Mouse (Mus musculus) adrenal gland (tissue): Measurements from ENCODE around the gene Hoxd10.

Experiments used
- intact Hi-C: fragments of 180-260 bp; cut with DNase I; formaldehyde crosslinking; loops from one replicate; pipeline ENCODE4 v1.15.1; 2025

Gene Hoxd10

DNA sequence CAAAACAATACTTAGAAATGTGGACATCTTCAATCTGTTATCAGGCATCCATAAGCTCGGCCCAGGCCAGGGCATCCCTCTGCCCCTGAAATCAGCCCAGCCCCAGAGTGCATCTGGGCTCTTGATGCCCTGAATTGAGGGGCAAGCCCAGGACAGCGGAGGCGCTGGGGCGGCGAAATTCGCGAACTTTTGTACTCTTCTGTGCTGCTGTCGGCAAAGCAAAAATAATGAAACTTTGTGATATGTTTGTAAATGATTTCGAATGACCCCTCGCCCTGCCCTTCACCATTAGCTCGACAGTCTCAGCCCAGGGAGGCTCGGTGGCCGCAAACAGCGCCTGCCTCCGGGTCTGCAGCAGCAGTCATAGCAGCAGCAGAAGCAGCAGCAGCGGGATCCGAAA is 33.4 kb downstream of the Hoxd10 start:
- intact Hi-C loops = no loop called here

DNA sequence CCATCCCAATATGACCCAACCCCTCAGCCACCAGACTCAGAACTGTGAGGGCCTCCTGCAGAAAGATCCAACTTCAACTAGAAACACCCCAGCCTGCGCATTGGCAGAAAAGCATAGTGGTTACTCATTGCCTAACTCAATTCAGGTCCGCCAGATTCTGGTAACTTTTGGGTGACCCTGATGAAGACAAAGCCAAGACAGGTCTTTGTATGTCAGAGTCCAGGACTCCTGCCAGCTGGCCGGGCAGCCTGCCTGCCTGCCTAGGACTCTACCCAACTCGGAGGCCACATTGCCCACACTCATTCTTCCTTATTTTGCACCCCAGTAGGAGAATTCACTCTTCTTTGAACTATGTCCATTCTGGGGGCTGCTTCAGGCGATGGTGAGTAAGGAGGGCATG is 34.8 kb downstream of the Hoxd10 start, which contains the start of gene Gm28230:
Gene Gm28230 (plus strand): TSS at position 178 of the 400 bp plus-strand sequence.
- intact Hi-C loops = no loop called here

GRCm38 (mm10) chr2:74726973-74727639 is 35.4 kb downstream of the Hoxd10 start:
- intact Hi-C loops = no loop called here

DNA sequence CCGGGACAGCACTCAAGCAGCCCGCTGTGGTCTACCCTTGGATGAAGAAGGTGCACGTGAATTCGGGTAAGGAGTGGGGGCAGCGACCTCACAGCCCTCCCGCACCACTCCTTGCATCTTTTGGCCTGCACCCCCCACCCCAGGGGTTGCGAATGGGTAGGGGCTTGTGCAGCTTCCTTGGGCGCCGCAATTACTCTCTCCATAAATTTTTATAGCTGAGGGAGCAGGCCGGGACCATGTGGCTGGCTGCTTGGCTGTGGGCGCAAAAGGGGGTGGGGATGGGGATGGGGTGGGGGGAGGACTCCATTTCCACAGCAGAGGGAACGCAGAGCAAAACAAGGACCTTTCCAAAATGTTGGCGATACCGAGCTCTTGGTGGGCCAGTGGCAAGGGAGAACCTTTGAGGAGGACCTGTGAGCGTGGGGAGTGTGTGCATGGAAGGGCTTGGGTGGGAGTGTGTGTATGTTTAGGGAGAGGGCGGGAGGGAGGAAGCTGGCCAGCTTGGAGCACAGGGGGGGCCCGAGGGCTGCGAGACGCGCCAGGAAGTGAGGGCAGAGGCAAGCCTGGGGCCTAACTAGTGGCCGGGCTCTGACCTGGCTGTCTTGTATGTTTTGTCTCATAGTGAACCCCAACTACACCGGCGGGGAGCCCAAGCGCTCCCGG is 36.0 kb downstream of the Hoxd10 start:
- intact Hi-C loops = no loop called here

GRCm38 (mm10) chr2:74728303-74728680 is 36.6 kb downstream of the Hoxd10 start:
- intact Hi-C loops = no loop called here

DNA sequence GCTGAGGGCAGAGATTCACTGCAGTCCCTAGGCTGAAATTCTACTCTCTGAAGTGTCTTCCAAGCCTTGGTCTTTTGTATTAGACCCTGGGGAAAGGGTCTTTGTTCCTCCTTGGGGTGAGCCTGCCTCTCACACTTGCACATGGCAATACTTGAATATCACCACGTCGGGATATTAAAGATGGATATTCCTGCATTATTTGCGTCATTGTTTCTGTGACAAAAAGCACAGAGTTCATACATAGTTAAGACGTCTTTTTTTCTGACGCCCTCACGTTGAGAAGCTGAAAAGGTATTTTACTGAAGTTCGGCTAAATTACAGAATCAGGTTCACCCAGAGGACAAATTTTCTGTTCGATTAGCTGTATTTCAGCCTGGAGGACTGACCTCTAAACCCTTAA is 38.6 kb downstream of the Hoxd10 start:
- intact Hi-C loops = no loop called here

DNA sequence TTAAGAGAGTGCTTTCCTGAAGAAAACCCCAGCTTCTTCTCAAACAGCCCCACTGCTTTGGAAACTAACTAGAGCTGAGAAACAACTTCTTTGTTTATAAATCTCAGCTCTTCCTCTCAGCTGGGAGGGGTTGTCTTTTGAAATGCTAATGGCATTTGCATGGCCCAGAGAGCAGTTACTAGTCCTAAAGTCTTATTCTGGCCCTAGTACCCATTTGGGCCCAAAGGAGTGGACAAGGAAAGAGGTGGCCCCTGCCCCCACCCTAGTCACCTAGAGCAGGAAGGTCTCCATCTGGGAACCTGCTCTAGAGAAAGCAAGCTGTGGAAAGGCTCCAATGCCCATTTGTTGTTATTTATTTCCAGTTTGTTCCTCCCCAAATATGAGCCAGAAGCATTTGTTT is 39.3 kb downstream of the Hoxd10 start:
- intact Hi-C loops = no loop called here

DNA sequence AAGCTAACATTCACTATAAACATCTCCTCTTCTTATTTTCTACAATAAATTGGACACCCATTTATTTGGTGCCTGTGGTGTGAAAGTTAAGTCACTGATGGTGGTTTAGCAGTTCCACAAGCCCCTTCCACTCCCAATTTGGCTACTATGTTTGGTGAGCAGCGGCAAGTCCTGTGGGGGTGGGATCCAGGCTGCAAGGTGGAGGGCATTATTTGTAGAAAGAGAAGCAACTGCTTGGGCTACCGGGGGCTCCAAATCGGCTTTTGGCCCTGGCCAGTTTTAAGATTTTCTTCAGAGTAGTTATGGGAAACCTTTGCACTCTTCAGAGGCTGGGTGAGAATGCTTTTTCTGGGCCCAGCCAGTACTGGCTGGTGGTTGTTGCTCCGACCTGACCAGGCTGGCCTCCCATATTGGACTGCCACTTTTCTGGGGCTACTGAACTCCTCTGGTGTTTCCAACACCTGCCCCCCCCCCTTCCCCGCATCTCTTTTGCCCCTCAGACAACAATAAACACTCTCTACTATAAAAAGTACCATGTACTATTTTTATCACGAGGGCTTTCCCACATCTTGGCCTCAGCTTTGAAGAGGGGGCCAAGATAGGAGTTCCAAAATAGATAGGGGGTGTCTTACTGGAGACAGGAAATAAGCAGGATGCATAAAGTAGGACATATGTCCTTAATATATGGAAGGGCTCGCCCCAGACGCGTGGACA is 40.2 kb downstream of the Hoxd10 start:
- intact Hi-C loops = no loop called here

DNA sequence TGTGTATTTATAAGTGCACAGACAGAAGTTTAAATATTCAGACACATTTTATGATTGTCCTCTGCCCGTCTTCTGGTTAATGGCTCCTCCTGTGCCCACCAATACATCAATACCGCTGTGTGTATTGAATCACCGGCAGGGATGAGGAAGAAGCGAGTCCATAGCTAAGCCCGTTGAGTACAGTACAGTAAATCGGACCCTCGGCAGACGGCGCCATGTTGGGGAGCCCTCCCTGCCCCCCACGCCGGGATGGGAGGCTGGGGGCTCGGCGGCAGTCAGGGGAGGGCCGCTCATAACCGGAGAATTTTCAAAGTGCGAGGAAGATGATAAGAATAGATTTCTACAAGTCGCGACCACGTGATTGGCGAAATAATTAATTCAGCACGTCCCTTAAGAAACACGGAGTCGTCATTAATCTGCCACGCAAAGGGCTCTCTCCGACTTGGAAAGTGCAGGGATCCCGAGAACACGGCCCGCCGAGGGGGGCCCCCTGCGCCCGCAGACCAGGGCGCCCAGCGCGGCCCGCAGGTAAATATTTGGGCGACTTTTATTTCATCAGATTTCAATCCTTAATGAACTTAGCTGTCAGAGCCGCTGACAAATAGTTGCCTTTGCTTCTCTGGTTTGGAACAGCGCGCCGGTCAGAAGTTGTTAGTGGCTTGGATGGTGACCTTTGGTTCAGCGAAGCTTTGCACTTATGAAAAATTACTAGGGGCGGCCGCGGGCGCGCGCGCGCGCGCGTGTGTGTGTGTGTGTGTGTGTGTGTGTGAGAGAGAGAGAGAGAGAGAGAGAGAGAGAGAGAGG is 41.0 kb downstream of the Hoxd10 start:
- intact Hi-C loops = no loop called here

DNA sequence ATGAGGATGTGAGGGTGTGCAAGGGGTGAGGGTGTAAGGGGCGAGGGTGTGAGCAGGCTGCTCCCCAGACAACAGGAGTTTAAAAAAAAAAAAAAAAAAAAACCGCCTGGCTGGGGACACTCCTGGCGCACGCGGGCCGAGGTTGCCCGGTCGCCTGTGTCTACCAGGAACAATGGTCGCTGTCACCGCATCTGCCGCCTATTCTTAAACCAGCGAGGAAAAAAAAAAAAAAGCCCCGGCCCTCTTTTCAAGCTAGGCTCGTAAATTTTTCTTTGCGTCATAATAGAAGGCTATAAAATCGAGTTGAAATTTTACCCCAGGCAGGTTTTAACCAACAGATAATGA is 41.6 kb downstream of the Hoxd10 start:
- intact Hi-C loops = no loop called here

DNA sequence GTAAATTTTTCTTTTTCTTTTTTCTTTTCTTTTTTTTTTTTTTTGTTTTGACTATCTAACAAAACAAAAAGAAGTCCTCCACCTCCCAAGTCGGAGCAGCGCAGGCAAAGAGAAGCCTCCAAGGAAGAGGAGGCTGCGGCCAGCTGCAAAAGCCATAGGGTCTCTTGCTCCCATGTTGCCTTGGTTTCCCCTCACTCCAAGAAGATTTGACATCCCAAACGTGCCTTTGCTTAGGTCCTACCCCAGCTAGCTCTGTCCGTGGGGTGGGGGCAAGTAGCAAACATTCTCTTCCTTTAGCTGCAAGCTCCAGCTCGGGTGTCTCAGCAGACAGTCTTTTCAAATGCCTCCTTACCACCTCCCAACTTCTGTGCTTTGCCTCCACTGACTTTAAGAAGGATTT is 42.0 kb downstream of the Hoxd10 start:
- intact Hi-C loops = no loop called here

- intact Hi-C loops = no loop called here
Measured at GRCm38 (mm10) chr2:74734451-74734850, 42.7 kb downstream of the Hoxd10 start.

GRCm38 (mm10) chr2:74734996-74735811 is 43.5 kb downstream of the Hoxd10 start:
- intact Hi-C loops = no loop called here

GRCm38 (mm10) chr2:74735851-74736687 is 44.3 kb downstream of the Hoxd10 start:
- intact Hi-C loops = no loop called here

DNA sequence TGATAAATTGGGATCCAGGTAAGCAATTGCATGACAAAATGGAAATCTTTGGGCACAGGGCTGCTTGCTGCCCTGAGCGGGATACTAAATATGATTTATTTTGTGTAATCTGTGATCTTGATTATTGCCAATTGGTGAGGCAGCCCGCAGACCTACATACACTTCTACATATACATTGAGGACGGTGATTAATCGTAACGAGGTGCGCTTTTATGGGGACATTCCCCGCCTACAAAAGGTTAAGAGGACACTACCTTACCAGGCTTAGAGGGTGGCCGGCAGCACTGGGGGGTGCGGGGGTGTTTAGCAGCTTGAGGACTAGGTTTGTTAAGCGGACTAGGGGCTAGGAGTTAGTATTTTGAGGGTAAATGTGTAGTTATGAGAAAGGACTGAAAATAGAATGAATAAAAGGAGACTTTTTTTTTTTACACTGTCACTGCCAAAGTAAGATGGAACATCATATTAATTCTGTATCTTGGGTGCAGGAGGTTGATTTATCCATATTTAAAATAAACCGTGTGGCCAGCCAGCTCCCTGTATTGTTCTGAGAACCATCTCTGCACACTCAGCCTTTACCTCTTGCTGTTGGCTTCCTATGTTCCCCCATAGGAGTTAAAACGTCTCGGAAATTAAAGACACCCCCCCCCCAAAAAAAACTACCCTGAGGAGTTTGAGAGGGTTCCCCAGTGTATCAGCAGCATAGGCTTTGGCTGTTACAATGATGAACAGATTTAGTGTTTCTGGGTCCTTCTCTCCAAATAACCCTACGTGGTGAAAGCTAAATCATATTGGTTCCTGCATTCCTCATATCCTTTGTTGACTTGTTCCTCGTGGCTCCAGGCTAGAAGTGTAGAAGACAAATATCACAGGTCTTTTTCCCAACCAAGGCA is 45.2 kb downstream of the Hoxd10 start:
- intact Hi-C loops = no loop called here

GRCm38 (mm10) chr2:74737578-74738070 is 45.9 kb downstream of the Hoxd10 start:
- intact Hi-C loops = no loop called here

GRCm38 (mm10) chr2:74738623-74739475 is 47.1 kb downstream of the Hoxd10 start:
- intact Hi-C loops = no loop called here

DNA sequence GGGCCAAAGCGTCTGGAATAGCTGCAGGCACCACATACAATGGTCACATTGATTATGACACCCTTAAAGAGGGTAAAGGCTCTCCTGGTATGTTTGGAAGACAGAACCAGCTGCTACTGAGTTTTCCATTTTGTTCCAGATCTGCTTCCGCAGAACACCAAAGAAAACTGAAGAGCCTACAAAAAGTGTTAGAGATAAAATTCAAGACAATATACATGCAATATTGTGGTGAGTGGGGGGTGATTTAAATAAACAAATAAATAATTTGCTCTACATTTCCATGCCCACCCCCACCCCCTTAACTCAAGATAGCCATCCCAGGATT is 47.7 kb downstream of the Hoxd10 start:
- intact Hi-C loops = no loop called here
